Mouse (Mus musculus) liver, adult 2 months (tissue): ENCODE results near the gene Olfr1371. TPM values are rescaled to one million over a fixed set of nuclear protein-coding genes. Genes with fewer than 3 reads are reported as not detected.

Source experiments
- DNase-seq: peaks from one replicate; pipeline ENCODE4 v3.0.0-alpha.2; 2011; ENCODE audit warnings: low read depth, low spot score; ENCODE audit errors: extremely low read depth
- H3K27ac ChIP-seq: fragments of 200-500 bp; replicated peaks from 2 replicates; pipeline ENCODE4 v1.5.1; 2012; ENCODE audit warnings: low read depth, mild to moderate bottlenecking, control low read depth, inconsistent platforms, low read length; ENCODE audit not compliant: insufficient read depth
- H3K27me3 ChIP-seq: fragments of 200-500 bp; 2 replicates; pipeline ENCODE4 v1.6.1; 2012; ENCODE audit warnings: mild to moderate bottlenecking, moderate library complexity, low read length, inconsistent platforms; ENCODE audit not compliant: control insufficient read depth, insufficient read depth
- H3K36me3 ChIP-seq: fragments of 200-500 bp; 2 replicates; pipeline ENCODE4 v1.6.1; 2012; ENCODE audit warnings: low read length, inconsistent platforms; ENCODE audit not compliant: control insufficient read depth, insufficient read depth
- H3K4me1 ChIP-seq: fragments of 200-500 bp; 2 replicates; pipeline ENCODE4 v1.6.1; 2011; ENCODE audit warnings: low read length; ENCODE audit not compliant: control insufficient read depth, insufficient read depth
- H3K4me3 ChIP-seq: fragments of 200-500 bp; 2 replicates; pipeline ENCODE4 v1.5.1; 2011; ENCODE audit warnings: low read depth, mild to moderate bottlenecking, control low read depth, low read length, moderate library complexity; ENCODE audit not compliant: insufficient read depth
- H3K79me2 ChIP-seq: fragments of 200-500 bp; 2 replicates; pipeline ENCODE4 v1.6.1; 2012; ENCODE audit warnings: inconsistent platforms, mild to moderate bottlenecking, low read length, moderate library complexity; ENCODE audit not compliant: control insufficient read depth, insufficient read depth
- H3K9ac ChIP-seq: fragments of 200-500 bp; 2 replicates; pipeline ENCODE4 v1.6.1; 2012; ENCODE audit warnings: low read depth, mild to moderate bottlenecking, control low read depth, inconsistent platforms, low read length
- CTCF ChIP-seq: fragments of 200-500 bp; IDR thresholded peaks from 2 replicates; pipeline ENCODE4 v1.5.1; 2011; ENCODE audit warnings: low read depth, low read length, control low read depth
- POLR2A ChIP-seq: fragments of 200-500 bp; IDR thresholded peaks from 2 replicates; pipeline ENCODE4 v1.6.1; 2011; ENCODE audit warnings: low read length, control low read depth; ENCODE audit not compliant: insufficient read depth; ENCODE audit errors: extremely low read depth
- WGBS: fragments of 180-500 bp; shearing (Covaris S2); methylation state at CpG from one replicate; pipeline ENCODE4 v1.1.7; 2018; 5-methylcytosine and 5-hydroxymethylcytosine counted together
- polyA plus RNA-seq: library from polyadenylated mRNA; depleted of rRNA; stranded (reverse); fragments of >200 nt; gene quantifications from 2 replicates; pipeline ENCODE4 v1.2.3, GENCODE M21; 2012
- total RNA-seq: library from RNA; depleted of rRNA; stranded (reverse); fragments of >200 nt; gene quantifications from 2 replicates; pipeline ENCODE4 v1.2.3, GENCODE M21; 2014

The Olfr1371 gene
- total and polyA plus RNA-seq, 2 experiments = 0.18 TPM; not detected in 1

GRCm38 (mm10) chr11:52234509-52234908 lies 20.7 kb upstream of the Olfr1371 start:
- H3K79me2 ChIP-seq = peaks cover 28% of the 10 kb centered on the region; the same call in 1 of the 2 replicates
- H3K36me3 ChIP-seq = peaks cover 23% of the 10 kb centered on the region
- no peaks in the 10 kb centered on the region for H3K27me3 ChIP-seq
- peak overlapping the region; percentile 24; the same call in 1 of the 2 replicates for H3K4me3 ChIP-seq
- H3K27ac ChIP-seq = peak overlapping the region; percentile 54
- H3K4me1 ChIP-seq = peaks cover 17% of the 10 kb centered on the region
- TF ChIP-seq POLR2A = no peak
- no peak for TF ChIP-seq CTCF
- peak; percentile 58 for DNase-seq
- H3K9ac ChIP-seq = peak overlapping the region; percentile 47; the same call in 1 of the 2 replicates

- TF ChIP-seq CTCF (no peak), POLR2A (no peak)
- peak overlapping the region; percentile 34; the same call in 1 of the 2 replicates for H3K27ac ChIP-seq
- peak overlapping the region; percentile 24; the same call in 1 of the 2 replicates for H3K4me3 ChIP-seq
- no peak for DNase-seq
- no peak overlapping the region for H3K9ac ChIP-seq
- peaks cover 17% of the 10 kb centered on the region for H3K4me1 ChIP-seq
- WGBS = 63% methylated on average over 1 of the region's 1 CpGs
- no peaks in the 10 kb centered on the region for H3K27me3 ChIP-seq
- peaks cover 28% of the 10 kb centered on the region; the same call in 1 of the 2 replicates for H3K79me2 ChIP-seq
- H3K36me3 ChIP-seq = peaks cover 23% of the 10 kb centered on the region
Measured at GRCm38 (mm10) chr11:52233906-52234305, 20.1 kb upstream of the Olfr1371 start.

DNA sequence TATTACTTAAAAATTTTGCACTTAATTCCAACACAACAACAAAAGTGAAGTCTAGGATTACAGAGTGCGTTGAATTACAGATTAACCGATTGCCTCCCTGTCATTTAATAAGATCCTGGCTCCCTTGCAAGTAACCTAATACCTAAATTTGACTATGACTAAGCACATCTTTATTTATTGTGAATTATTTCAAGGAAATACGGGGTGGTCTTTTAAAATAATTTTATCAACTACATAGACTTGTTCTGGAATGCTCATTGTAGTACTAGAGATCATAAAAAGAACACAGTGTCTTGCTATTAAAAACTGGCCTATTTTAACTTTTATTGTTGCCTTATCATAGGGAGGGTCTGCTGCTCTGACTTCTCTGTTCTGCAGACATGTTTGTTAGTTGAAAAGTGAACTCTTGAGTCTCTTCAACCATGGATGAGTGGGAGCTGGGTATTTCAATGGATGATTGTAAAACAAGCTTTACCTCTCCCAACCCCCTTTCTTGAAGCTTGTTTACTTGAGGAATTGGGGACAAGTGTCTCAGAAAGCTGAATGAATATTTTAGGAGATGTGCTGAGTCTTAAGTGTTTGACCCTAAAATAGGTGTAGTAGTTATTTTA lies 19.4 kb upstream of the Olfr1371 start:
- no peaks in the 10 kb centered on the region for H3K27me3 ChIP-seq
- peaks cover 17% of the 10 kb centered on the region for H3K4me1 ChIP-seq
- no peak overlapping the region for H3K27ac ChIP-seq
- no peak for TF ChIP-seq POLR2A
- TF ChIP-seq CTCF = no peak
- H3K79me2 ChIP-seq = peaks cover 28% of the 10 kb centered on the region; the same call in 1 of the 2 replicates
- peak overlapping the region; percentile 51; the same call in 1 of the 2 replicates for H3K4me3 ChIP-seq
- peak overlapping the region; percentile 46; the same call in 1 of the 2 replicates for H3K9ac ChIP-seq
- H3K36me3 ChIP-seq = peaks cover 17% of the 10 kb centered on the region
- WGBS = 5% methylated on average over 3 of the region's 3 CpGs
- peak; percentile 48 for DNase-seq

DNA sequence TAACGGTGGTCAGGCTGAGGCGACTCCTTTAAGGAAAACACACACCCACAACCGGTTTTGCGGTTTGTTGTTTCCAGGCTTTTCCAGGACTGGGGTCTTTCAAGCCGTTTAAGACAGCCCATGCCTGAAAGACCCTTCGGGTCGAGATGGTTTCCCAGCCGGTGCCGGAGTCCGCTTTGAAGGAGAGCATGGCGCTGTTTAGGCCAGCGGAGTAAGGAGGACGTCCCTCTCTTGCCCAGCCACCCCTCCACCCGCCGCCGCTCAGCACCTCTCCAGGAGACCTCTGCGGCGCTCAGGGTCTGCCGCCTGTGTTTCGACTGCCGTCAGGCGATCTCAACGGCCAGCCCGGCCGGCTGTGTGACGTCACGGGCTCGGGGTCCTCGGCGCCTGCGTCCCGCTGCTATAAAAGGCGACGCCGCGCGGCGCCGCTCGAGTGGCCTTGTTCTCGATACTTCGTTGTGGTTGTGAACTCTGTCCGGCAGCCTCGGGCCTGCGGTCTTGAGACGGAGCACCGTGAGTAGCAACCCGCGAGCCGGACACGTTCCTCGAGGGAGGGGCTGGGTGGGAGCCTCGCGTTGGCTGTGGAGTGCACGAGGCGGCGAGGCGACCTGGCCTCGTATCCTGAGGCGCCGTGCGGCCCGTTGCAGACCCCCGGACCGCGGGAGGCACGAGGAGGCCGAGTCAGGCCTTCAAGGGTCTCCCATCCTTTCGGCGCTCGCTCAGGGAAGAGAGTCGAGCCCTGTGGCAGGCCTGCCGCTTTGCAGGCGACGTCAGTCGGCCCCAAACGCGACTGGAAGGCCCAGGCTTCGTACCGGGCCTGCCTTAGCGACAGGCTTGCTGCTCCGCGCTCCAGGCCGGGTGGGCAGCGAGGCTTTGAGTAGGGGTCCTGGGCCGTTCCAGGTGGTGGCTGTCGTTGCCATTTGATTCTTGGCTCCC lies 18.1 kb upstream of the Olfr1371 start, which contains the start of gene Skp1a:
Skp1a (plus strand) TSS at position 390 of the 936 bp plus-strand sequence.
- Histone ChIP-seq H3K27ac (peak within 1 kb of the TSS; percentile 95), H3K27me3 (no peaks in the 10 kb centered on the region), H3K4me1 (peaks cover 17% of the 10 kb centered on the region), H3K4me3 (peak within 1 kb of the TSS; percentile 95), H3K79me2 (peaks cover 22% of the 10 kb centered on the region; the same call in 1 of the 2 replicates), H3K9ac (peak within 1 kb of the TSS; percentile 96), H3K36me3 (peaks cover 6% of the 10 kb centered on the region; the same call in 1 of the 2 replicates)
- peak; percentile 97 for TF ChIP-seq POLR2A
- TF ChIP-seq CTCF = no peak
- DNase-seq = peak; percentile 78
- under 1% methylated on average over 87 of the region's 87 CpGs for WGBS

- WGBS = 65% methylated on average over 5 of the region's 5 CpGs
- Histone ChIP-seq H3K9ac (no peak overlapping the region), H3K4me3 (no peak overlapping the region), H3K27ac (no peak overlapping the region), H3K79me2 (peaks cover 14% of the 10 kb centered on the region; the same call in 1 of the 2 replicates), H3K4me1 (peaks cover 14% of the 10 kb centered on the region), H3K27me3 (no peaks in the 10 kb centered on the region), H3K36me3 (peaks cover under 1% of the 10 kb centered on the region; the same call in 1 of the 2 replicates)
- no peak for DNase-seq
- TF ChIP-seq POLR2A (no peak), CTCF (no peak)
Measured at GRCm38 (mm10) chr11:52230694-52231093, 16.9 kb upstream of the Olfr1371 start.
